Mouse (Mus musculus) intestine, embryonic 14.5 days (tissue): Measurements from ENCODE around the gene Adcy5. TPM values are rescaled to one million over a fixed set of nuclear protein-coding genes. Genes with fewer than 3 reads are reported as not detected.

Source experiments
- ATAC-seq: fragments of 200-750 bp; cut with Nextera tagmentation; replicated peaks from 2 replicates; pipeline ENCODE4 v1.8.0; 2017; ENCODE audit warnings: low read depth, moderate number of reproducible peaks, moderate TSS enrichment, moderate library complexity; ENCODE audit not compliant: low FRiP score, low TSS enrichment
- DNase-seq: peaks from one replicate; pipeline ENCODE4 v3.0.0-alpha.2; 2018; ENCODE audit warnings: low spot score
- H3K27ac ChIP-seq: fragments of 300-500 bp; sonication (generic); 2 replicates; pipeline ENCODE4 v1.5.1; 2014; ENCODE audit warnings: low read depth, mild to moderate bottlenecking, control low read depth
- H3K27me3 ChIP-seq: fragments of 300-500 bp; sonication (generic); replicated peaks from 2 replicates; pipeline ENCODE4 v1.6.1; 2014; ENCODE audit warnings: low read length, control low read depth; ENCODE audit not compliant: control insufficient read depth, insufficient read depth
- H3K36me3 ChIP-seq: fragments of 300-500 bp; sonication (generic); 2 replicates; pipeline ENCODE4 v1.6.1; 2014; ENCODE audit warnings: low read length, control low read depth; ENCODE audit not compliant: control insufficient read depth, insufficient read depth
- H3K4me1 ChIP-seq: fragments of 300-500 bp; sonication (generic); replicated peaks from 2 replicates; pipeline ENCODE4 v1.6.1; 2014; ENCODE audit warnings: low read length, control low read depth, mixed read lengths; ENCODE audit not compliant: control insufficient read depth, insufficient read depth
- H3K4me2 ChIP-seq: fragments of 300-500 bp; sonication (generic); 2 replicates; pipeline ENCODE4 v1.6.1; 2014; ENCODE audit warnings: low read length
- H3K4me3 ChIP-seq: fragments of 300-500 bp; sonication (generic); 2 replicates; pipeline ENCODE4 v1.5.1; 2014; ENCODE audit warnings: low read depth, low read length, control low read depth, mixed read lengths
- H3K9ac ChIP-seq: fragments of 300-500 bp; sonication (generic); 2 replicates; pipeline ENCODE4 v1.6.1; 2014; ENCODE audit warnings: mild to moderate bottlenecking, low read length
- H3K9me3 ChIP-seq: fragments of 300-500 bp; sonication (generic); 2 replicates; pipeline ENCODE4 v1.6.1; 2016; ENCODE audit warnings: low read length, control low read depth; ENCODE audit not compliant: control insufficient read depth
- WGBS: fragments of 180-500 bp; shearing (Covaris S2); extraction: QIAGEN DNeasy Blood & Tissue Kit; methylation state at CpG from one replicate; pipeline ENCODE4 v1.1.7; 2014; 5-methylcytosine and 5-hydroxymethylcytosine counted together
- polyA plus RNA-seq: library from polyadenylated mRNA; unstranded; fragments of >200 nt; fragmentation: Nextera tagmentation; extraction: Ambion mirVana; gene quantifications from 2 replicates; pipeline ENCODE4 v1.2.1, GENCODE M21; 2014

Adcy5 gene
- polyA plus RNA-seq, 1 experiment from 2014 or later, result 3.9 TPM

GRCm38 (mm10) chr16:35223930-35224329 is 69.3 kb downstream of the Adcy5 start:
- Histone ChIP-seq H3K9ac (no peak overlapping the region), H3K27me3 (no peaks in the 10 kb centered on the region), H3K36me3 (no peaks in the 10 kb centered on the region), H3K4me2 (no peak overlapping the region), H3K4me1 (peaks cover 13% of the 10 kb centered on the region), H3K4me3 (no peak overlapping the region), H3K27ac (no peak overlapping the region), H3K9me3 (no peaks in the 10 kb centered on the region)
- 76% methylated on average over 4 of the region's 4 CpGs for WGBS
- DNase-seq (no peak), ATAC-seq (no peak)

DNA sequence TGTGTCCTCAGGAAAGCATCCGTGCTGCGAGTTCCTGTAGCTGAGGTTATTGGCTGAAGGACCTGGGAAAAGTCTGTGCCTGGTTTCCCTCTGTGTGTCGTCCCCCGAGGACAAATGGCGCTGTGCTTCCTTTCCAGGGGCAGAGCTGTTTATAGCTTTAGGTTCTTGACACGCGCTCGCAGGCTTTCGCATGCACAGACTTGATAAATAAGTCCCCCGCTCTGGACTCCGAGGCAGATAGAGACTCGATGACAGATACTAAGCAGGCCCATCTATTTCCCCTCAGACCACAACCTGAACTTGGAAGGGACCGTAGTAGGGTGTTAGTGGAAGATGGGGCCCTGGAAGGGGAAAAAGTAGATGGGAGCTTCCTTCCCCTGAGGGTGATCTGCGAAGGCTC is 70.0 kb downstream of the Adcy5 start:
- Histone ChIP-seq H3K4me3 (no peak overlapping the region), H3K36me3 (no peaks in the 10 kb centered on the region), H3K9ac (no peak overlapping the region), H3K4me1 (peaks cover 16% of the 10 kb centered on the region), H3K27ac (0 out of 2 replicates have a peak overlapping the region, but pooled peaks have one; percentile 19), H3K9me3 (no peaks in the 10 kb centered on the region), H3K4me2 (0 out of 2 replicates have a peak overlapping the region, but pooled peaks have one; percentile 0), H3K27me3 (no peaks in the 10 kb centered on the region)
- DNase-seq (peak; percentile 63), ATAC-seq (peak; percentile 41; the same call in 1 of the 2 replicates)
- 22% methylated on average over 14 of the region's 14 CpGs for WGBS

DNA sequence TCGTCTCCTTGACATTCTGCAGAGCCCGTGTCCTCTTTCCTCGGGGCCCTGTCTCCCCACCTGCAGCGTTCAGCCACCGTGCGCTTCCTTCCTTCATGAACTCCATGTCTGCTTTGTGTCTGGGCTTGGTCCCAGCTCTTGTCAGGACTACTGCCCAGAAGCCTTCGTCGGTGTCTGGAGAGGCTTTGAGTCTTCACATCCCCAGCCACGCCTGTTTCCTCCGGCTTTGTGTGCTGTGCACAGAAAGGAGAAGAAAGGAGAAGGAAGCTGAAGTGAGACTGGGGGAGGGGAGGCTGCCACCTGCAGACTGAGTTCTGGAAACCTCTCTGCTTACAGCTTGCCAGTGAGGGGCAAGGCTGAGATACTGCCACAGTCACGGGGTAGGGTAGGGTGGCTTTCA is 74.9 kb downstream of the Adcy5 start:
- H3K9me3 ChIP-seq, result no peaks in the 10 kb centered on the region
- ATAC-seq (peak; percentile 69), DNase-seq (peak; percentile 84)
- H3K4me2 ChIP-seq, result no peak overlapping the region
- no peak overlapping the region; the same call in 1 of the 2 replicates for H3K27ac ChIP-seq
- 0 out of 2 replicates have a peak, but pooled peaks cover 4% of the 10 kb centered on the region for H3K27me3 ChIP-seq
- H3K36me3 ChIP-seq, result no peaks in the 10 kb centered on the region
- WGBS, result 20% methylated on average over 11 of the region's 11 CpGs
- peaks cover 19% of the 10 kb centered on the region for H3K4me1 ChIP-seq
- H3K9ac ChIP-seq, result no peak overlapping the region
- H3K4me3 ChIP-seq, result no peak overlapping the region

DNA sequence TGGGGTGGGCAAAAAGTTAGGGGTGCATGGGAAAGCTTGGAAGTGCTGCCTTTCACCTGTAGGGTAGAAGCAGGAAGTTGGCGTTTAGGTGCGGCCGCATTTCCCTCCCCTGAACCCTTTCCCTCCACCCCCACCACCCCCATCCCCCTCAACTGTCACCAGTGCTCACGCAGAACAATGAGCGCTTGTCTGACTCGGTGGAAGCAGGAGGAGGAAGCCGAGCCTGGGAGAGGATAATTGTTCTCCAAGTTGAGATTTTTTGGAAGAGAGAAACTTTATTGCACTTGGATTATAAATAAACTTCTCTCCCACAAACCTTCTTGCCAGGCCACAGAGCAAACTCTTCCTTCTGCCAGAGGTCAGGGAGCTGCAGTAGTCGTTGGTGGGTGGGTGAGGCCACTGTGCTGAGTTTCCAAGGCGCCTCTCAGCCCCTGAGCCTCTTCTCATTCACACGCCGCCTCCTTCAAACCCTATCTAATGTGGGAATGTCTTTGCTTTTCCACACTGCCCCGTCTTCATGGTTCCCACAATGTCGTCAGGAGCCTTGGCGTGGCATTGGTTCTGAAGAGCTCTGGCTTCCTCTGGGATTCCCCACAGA is 77.6 kb downstream of the Adcy5 start:
- Histone ChIP-seq H3K4me1 (peaks cover 16% of the 10 kb centered on the region), H3K4me3 (no peak overlapping the region), H3K4me2 (peak overlapping the region; percentile 20; the same call in 1 of the 2 replicates), H3K9ac (no peak overlapping the region), H3K9me3 (no peaks in the 10 kb centered on the region), H3K36me3 (no peaks in the 10 kb centered on the region), H3K27me3 (0 out of 2 replicates have a peak, but pooled peaks cover 4% of the 10 kb centered on the region), H3K27ac (peak overlapping the region; percentile 14; the same call in 1 of the 2 replicates)
- ATAC-seq, result no peak
- no peak for DNase-seq
- 43% methylated on average over 14 of the region's 14 CpGs for WGBS

DNA sequence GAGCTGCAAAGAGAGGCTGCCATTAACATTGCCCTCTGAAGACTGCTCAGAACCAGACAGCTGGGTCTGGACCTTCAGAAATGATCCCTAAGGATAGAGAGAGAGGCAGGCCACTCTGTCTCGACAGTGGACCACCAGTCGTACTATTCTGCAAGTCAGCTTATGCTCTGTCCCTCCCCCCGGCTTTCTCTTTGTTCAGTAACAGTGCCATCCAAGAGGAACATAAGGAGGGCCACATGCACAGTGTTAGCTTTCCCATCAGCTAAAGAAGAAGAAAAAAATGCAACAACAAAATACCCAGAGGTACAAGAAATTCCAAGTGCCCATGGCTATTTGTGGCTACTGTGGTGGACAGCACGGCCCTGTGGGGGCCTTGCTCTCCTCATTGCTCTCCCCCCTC is 78.7 kb downstream of the Adcy5 start:
- no peak overlapping the region for H3K9ac ChIP-seq
- no peak overlapping the region for H3K4me3 ChIP-seq
- peaks cover 16% of the 10 kb centered on the region for H3K4me1 ChIP-seq
- 0 out of 2 replicates have a peak, but pooled peaks cover 4% of the 10 kb centered on the region for H3K27me3 ChIP-seq
- no peaks in the 10 kb centered on the region for H3K36me3 ChIP-seq
- DNase-seq, result no peak
- WGBS, result 89% methylated on average over 4 of the region's 4 CpGs
- H3K9me3 ChIP-seq, result no peaks in the 10 kb centered on the region
- ATAC-seq, result no peak
- no peak overlapping the region for H3K4me2 ChIP-seq
- no peak overlapping the region for H3K27ac ChIP-seq

DNA sequence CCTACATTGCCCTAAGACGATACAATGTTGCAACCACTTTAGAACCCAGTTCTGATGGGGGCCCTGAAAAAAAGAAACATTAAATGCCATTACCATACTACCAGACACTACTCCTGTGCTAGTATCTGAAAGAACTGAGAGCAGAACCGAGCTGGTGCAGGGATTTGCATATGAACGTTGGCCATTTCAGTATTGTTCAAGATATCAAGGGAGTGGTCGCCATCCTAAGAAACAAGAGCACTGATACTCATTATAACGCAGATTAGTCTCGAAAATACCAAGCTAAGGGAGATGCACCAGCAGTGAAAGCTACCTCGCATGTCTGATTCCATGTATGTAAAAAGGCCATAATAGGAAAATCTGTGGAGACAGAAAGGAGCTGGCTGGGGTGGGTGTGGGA is 82.4 kb downstream of the Adcy5 start:
- Histone ChIP-seq H3K4me1 (peaks cover 8% of the 10 kb centered on the region; the same call in 1 of the 2 replicates), H3K27ac (no peak overlapping the region), H3K27me3 (no peaks in the 10 kb centered on the region), H3K36me3 (no peaks in the 10 kb centered on the region), H3K4me3 (no peak overlapping the region), H3K9me3 (no peaks in the 10 kb centered on the region), H3K9ac (no peak overlapping the region), H3K4me2 (no peak overlapping the region)
- DNase-seq (no peak), ATAC-seq (no peak)
- 89% methylated on average over 7 of the region's 7 CpGs for WGBS

DNA sequence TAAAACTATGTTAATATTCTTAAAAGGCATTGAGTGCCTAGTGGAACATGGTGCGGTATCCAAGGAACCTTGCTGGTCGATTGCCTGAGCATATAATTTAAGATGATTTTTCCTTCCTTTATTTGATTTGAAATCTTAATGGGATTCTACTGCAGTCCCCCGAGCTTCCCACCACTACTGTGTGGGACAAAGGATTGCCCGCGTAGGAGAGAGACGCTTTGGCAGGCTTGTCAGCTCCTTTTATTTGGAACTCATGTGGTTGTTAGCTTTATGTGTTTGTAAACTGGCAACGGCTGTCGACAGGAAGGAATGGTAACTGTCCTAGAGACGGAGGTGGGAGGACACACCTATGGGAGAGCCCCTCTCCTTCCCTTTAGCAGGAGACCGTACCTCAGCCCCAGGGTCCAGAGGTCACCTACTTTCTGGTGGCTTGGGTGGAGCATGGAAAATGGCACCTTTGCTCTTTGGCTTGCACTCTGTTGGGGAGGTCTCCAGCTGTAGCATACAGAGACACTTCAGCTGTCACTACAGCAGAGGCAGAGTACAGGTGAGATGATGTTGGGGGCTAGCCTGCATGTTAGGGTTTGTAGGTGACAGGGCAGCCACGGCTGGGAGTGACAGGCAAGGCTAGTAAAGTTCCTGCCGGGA is 84.8 kb downstream of the Adcy5 start:
- Histone ChIP-seq H3K4me1 (no peaks in the 10 kb centered on the region), H3K4me3 (no peak overlapping the region), H3K9me3 (no peaks in the 10 kb centered on the region), H3K9ac (no peak overlapping the region), H3K27me3 (no peaks in the 10 kb centered on the region), H3K36me3 (no peaks in the 10 kb centered on the region), H3K4me2 (no peak overlapping the region), H3K27ac (no peak overlapping the region)
- WGBS, result 67% methylated on average over 12 of the region's 12 CpGs
- DNase-seq, result no peak
- no peak for ATAC-seq

DNA sequence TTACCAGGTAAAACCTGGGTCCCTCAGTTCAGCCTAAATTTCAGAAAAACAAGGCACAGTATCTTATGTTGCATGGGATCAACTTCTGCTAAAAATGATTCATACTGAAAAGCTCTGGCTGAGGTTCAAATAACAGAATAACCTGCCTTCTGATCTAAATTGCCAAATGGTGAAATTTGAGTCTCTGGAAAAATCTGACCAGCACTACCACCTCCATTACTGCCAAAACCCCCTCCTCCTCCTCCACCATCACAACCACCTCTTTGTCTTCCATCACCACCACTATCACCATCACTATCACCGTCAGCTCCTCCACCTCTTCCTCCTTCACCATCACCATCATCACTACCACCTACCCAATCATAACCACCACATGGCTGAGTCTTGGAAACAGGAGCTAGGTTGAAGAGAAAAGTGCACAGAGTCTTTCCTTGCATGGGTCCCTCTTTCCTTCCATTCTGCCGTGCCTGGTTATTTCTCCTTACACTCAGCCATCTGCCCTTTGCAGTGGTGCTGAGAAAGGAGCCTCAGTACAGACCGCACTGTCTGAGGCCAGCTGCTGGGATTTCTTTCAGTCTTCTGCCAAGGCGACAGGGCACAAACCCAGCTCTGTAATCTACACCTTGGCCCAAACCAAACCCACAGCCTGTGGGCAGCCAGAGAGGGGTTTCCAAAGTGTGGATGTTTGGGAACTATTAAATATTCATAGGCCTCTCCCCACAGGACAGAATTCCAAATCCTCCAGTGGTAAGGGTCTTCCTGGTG is 85.5 kb downstream of the Adcy5 start:
- ATAC-seq (no peak), DNase-seq (no peak)
- Histone ChIP-seq H3K9ac (no peak overlapping the region), H3K27me3 (no peaks in the 10 kb centered on the region), H3K4me1 (no peaks in the 10 kb centered on the region), H3K4me2 (no peak overlapping the region), H3K36me3 (no peaks in the 10 kb centered on the region), H3K4me3 (no peak overlapping the region), H3K27ac (no peak overlapping the region), H3K9me3 (no peaks in the 10 kb centered on the region)
- WGBS, result 83% methylated on average over 4 of the region's 4 CpGs
